Mouse (Mus musculus) kidney, postnatal 36 days (tissue): ENCODE data around the gene Qrfpr.
A peak's percentile ranks its signal among the peaks of the same experiment; 100 is the strongest.

Experiments used
- DNase-seq, 2 experiments: peaks; one replicate each; pipeline ENCODE4 v3.0.0; 2021 to 2022; ENCODE audit warnings: mixed read lengths in 2 of 2

Qrfpr gene

DNA sequence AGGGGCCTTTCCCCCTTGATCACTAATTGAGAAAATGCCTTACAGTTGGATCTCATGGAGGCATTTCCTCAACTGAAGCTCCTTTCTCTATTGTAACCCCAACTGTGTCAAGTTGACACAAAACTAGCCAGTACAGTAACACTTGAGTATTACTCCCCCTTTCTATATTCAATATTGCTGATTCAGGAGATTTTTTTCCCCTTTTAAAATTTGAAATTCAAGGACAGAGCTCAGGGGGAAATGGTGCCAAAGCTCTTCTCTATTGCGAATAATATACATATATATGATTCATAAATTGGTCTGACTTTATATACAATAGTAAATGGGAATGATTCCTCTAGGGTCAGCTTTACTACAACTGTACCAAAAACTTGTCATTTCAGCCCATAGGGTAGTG lies 71.6 kb downstream of the Qrfpr start:
- DNase-seq: no peak

- DNase-seq: no peak
Observed at GRCm38 (mm10) chr3:36138996-36139395, 83.1 kb downstream of the Qrfpr start.

GRCm38 (mm10) chr3:36138171-36138660 lies 83.9 kb downstream of the Qrfpr start:
- DNase-seq: no peak

- peak; percentile 32 to 65 for DNase-seq
Observed at GRCm38 (mm10) chr3:36137560-36137959, 84.6 kb downstream of the Qrfpr start.

- DNase-seq: no peak
Observed at GRCm38 (mm10) chr3:36136152-36136551, 86.0 kb downstream of the Qrfpr start.
